Mouse (Mus musculus): ENCODE results near the gene Dcpp1.

The Dcpp1 gene

DNA sequence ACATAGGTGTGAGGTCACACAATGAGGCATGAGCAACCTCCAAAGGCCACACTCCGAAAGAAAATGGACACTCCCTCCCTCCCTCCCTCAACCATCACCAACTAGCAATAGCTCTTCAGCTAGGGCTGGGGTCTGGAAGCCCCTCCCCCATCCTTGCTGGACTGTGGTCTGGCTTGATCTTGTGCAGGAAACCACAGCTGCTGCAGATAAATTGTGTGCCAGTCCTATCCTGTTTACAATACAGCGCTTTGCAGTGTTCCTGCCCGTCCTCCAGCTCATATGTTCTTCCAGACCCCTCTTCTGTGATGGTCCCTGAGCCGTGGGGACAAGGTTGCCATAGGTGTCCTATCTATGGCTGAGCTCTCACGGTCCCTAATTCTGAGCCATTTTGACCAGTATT, 50.5 kb downstream of the Dcpp1 start:
- DNase-seq (ENCODE audit: low spot score) = no peak

All from layer of hippocampus, adult 11-12 months (tissue).